Mouse (Mus musculus) spleen, postnatal 4 days (tissue): ENCODE measurements around the gene Igflr1.
A peak's percentile ranks its signal among the peaks of the same experiment; 100 is the strongest.

Source experiments
- DNase-seq, 2 experiments: peaks; one replicate each; pipeline ENCODE4 v3.0.0; 2022; ENCODE audit warnings: low spot score in 2 of 2

The Igflr1 gene

GRCm38 (mm10) chr7:30613529-30614112, 48.4 kb downstream of the Igflr1 start:
- DNase-seq: peak; percentile 65 to 88

GRCm38 (mm10) chr7:30614454-30614853, 49.2 kb downstream of the Igflr1 start:
- DNase-seq: no peak

DNA sequence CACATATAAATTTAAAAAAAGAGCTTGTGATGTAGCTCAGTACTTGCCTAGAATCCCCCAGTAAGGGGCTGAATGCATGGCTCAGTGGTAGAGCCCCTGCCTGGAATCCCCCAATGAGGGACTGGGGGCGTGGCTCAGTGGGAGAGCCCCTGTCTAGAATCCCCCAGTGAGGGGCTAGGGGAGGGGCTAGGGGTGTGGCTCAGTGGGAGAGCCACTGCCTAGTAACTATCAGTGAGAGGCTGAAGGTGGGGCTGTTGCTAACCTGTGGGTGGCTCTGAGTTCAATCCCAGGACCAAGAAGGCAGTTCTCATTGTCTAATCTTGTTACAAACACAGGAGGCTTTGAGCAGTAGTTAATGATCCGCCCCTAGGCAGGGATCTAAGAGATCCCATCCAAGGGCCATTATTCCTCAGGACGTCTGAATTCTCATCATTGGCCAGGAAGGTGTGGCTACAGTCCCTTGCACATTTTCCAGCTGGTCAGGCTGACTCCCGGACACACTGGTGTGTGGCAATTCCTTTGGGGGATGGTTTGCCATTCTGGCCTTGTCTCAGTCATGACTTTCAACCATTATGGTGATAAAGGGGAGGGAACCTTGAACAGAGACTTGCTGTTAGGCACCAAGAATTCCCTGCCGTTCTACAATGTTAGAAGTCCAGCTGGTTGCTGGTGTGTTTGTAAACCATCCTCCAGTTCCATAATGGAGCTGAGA, 50.0 kb downstream of the Igflr1 start:
- no peak for DNase-seq
